9 mouse cellular contexts compared by ENCODE assay signal in the genomic region with DNA sequence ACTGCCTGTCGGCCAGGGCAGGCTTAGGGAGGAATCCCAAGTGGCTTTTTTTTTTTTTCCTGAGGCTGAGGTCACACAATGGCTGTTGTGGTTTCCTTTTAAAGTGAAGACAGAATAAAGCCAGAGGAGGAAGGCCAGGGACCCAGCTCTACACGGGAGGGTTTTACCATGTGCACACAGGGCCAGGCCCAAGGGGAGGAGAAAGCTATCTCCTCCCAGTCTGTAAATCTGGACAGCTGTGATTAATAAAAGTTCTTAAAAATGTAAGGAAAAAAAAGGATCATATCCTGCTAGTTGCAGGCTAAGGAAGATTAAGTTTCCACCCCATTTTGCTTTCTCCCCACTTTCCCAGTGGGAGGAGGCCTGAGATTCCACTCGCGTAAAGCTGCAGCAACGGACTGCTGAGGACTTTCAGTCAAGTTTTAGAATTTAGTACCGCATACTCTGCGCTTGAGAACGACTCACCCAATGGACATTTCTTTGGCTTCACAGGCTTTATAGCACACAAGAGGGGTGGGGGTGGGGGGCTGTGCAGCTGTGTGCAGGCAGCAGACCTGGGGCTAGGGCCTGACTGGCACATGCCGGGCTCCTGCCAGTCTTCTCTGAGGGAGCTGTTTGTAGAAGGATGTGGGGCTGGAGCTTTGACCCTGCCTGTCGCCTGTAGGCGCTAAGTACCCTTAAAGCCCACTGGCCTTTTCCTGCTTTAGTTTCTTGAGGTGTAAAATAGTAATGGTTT.
DNase-seq lines count a peak whose midpoint lies in the region; ATAC-seq and TF ChIP-seq lines count a peak whose summit lies in the region.
"Had no signal": no experiment of that assay in that cellular context is flagged by ENCODE, and none has a peak within 500 bp of the region (broad histone marks: within the 10 kb centered on the region; RNA-seq: fewer than 3 reads in every experiment).

No protein-coding gene starts in this region.

- TF ChIP-seq CTCF in C2C12 (IDR thresholded peaks at IDR 0.05; ENCODE audit: control insufficient read depth, insufficient read depth, insufficient read length): no peak

- H3K79me3 ChIP-seq in C2C12 (ENCODE audit: low read depth): peaks cover 2% of the 10 kb centered on the region

- 42% methylated on average over 11 of the region's 11 CpGs for WGBS in heart, embryonic 11.5 days (ENCODE audit: insufficient replicate concordance)
- WGBS in forebrain, embryonic 14.5 days: 23% methylated on average over 11 of the region's 11 CpGs
- 5% methylated on average over 11 of the region's 11 CpGs for WGBS in limb, embryonic 14.5 days

- no peaks in the 10 kb centered on the region for H3K9me3 ChIP-seq in heart, embryonic 11.5 days (replicated peaks; ENCODE audit: control insufficient read depth, low read length)
- no peaks in the 10 kb centered on the region for H3K9me3 ChIP-seq in forebrain, embryonic 14.5 days (replicated peaks; ENCODE audit: control insufficient read depth, low read length)
- H3K9me3 ChIP-seq in limb, embryonic 14.5 days (ENCODE audit: control insufficient read depth, low read length): no peaks in the 10 kb centered on the region

- no peak for ATAC-seq in heart, embryonic 11.5 days (replicated peaks; ENCODE audit: insufficient number of reproducible peaks, low FRiP score, low TSS enrichment)
- ATAC-seq in forebrain, embryonic 14.5 days: peak; percentile 29; the same call in 1 of the 2 replicates
- ATAC-seq in limb, embryonic 14.5 days (ENCODE audit: low FRiP score, low read depth): peak; percentile 50

- H3K9ac ChIP-seq in heart, embryonic 11.5 days (ENCODE audit: low read depth, low read length): no peak overlapping the region
- peak overlapping the region; percentile 21 for H3K9ac ChIP-seq in forebrain, embryonic 14.5 days (ENCODE audit: low read length)
- peak overlapping the region; percentile 16; the same call in 1 of the 2 replicates for H3K9ac ChIP-seq in limb, embryonic 14.5 days (ENCODE audit: low read depth, low read length, severe bottlenecking)

- H3K4me1 ChIP-seq in heart, embryonic 11.5 days (ENCODE audit: control insufficient read depth, insufficient read depth, low read length): peaks cover 52% of the 10 kb centered on the region
- H3K4me1 ChIP-seq in forebrain, embryonic 14.5 days (ENCODE audit: control insufficient read depth, insufficient read depth, low read length): peaks cover 40% of the 10 kb centered on the region
- H3K4me1 ChIP-seq in limb, embryonic 14.5 days (ENCODE audit: control insufficient read depth, insufficient read depth, low read length): peaks cover 84% of the 10 kb centered on the region

- H3K4me3 ChIP-seq in heart, embryonic 11.5 days (ENCODE audit: low read depth, low read length): no peak overlapping the region
- no peak overlapping the region for H3K4me3 ChIP-seq in C2C12 (ENCODE audit: insufficient read depth, poor library complexity, severe bottlenecking)
- H3K4me3 ChIP-seq in forebrain, embryonic 14.5 days (ENCODE audit: low read depth, low read length): no peak overlapping the region
- H3K4me3 ChIP-seq in limb, embryonic 14.5 days (replicated peaks; ENCODE audit: low read length): 0 out of 2 replicates have a peak overlapping the region, but pooled peaks have one; percentile 5

- H3K79me2 ChIP-seq in C2C12 (ENCODE audit: control insufficient read depth, insufficient read depth): peaks cover 43% of the 10 kb centered on the region

- peak overlapping the region; percentile 32 for H3ac ChIP-seq in C2C12 (ENCODE audit: control insufficient read depth, insufficient read length, low read depth)

- H3K4me2 ChIP-seq in heart, embryonic 11.5 days: no peak overlapping the region
- no peak overlapping the region for H3K4me2 ChIP-seq in forebrain, embryonic 14.5 days (ENCODE audit: low read length)
- peak overlapping the region; percentile 43 for H3K4me2 ChIP-seq in limb, embryonic 14.5 days (replicated peaks; ENCODE audit: low read depth, low read length, severe bottlenecking)

- H3K27me3 ChIP-seq in heart, embryonic 11.5 days (ENCODE audit: control insufficient read depth, insufficient read depth, low read length): no peaks in the 10 kb centered on the region
- no peaks in the 10 kb centered on the region for H3K27me3 ChIP-seq in C2C12 (ENCODE audit: control insufficient read depth, insufficient read depth, insufficient read length)
- no peaks in the 10 kb centered on the region for H3K27me3 ChIP-seq in forebrain, embryonic 14.5 days (replicated peaks; ENCODE audit: control insufficient read depth, insufficient read depth, low read length)
- H3K27me3 ChIP-seq in limb, embryonic 14.5 days (ENCODE audit: control insufficient read depth, insufficient read depth, low read length): no peaks in the 10 kb centered on the region

- no peak for DNase-seq in heart, postnatal 4 days
- no peak for DNase-seq in forebrain, embryonic 14.5 days (ENCODE audit: low spot score)
- peak; percentile 73 for DNase-seq in limb, embryonic 14.5 days (ENCODE audit: low spot score)
- DNase-seq in cerebellum, adult 18-20 months: no peak
- no peak for DNase-seq in thymus, postnatal 4 days
- no peak for DNase-seq in spleen, adult 18-20 months
- DNase-seq: adrenal gland, postnatal 25 days had no signal

- peaks cover 10% of the 10 kb centered on the region; the same call in 1 of the 2 replicates for H3K36me3 ChIP-seq in heart, embryonic 11.5 days (ENCODE audit: control insufficient read depth, insufficient read depth, low read length)
- H3K36me3 ChIP-seq in C2C12 (ENCODE audit: control insufficient read depth, insufficient read depth): peaks cover 35% of the 10 kb centered on the region
- H3K36me3 ChIP-seq in forebrain, embryonic 14.5 days (ENCODE audit: control insufficient read depth, insufficient read depth, low read length): peaks cover 14% of the 10 kb centered on the region
- H3K36me3 ChIP-seq in limb, embryonic 14.5 days (ENCODE audit: control insufficient read depth, insufficient read depth, low read length): peaks cover 29% of the 10 kb centered on the region

- no peak for TF ChIP-seq POLR2A in limb, embryonic 14.5 days (IDR thresholded peaks at IDR 0.05; ENCODE audit: borderline replicate concordance, extremely low read depth, insufficient read depth, insufficient read length)

- H3K27ac ChIP-seq in heart, embryonic 11.5 days (ENCODE audit: low read depth, low read length): peak overlapping the region; percentile 77
- H3K27ac ChIP-seq in forebrain, embryonic 14.5 days (ENCODE audit: low read depth, low read length): peak overlapping the region; percentile 44; the same call in 1 of the 2 replicates
- peak overlapping the region; percentile 93 for H3K27ac ChIP-seq in limb, embryonic 14.5 days (replicated peaks; ENCODE audit: low read depth, low read length)

TF ChIP-seq in C2C12, 6 proteins besides CTCF, POLR2A, EP300 and RAD21:
- no peak for TF ChIP-seq MYOG (IDR thresholded peaks at IDR 0.05; ENCODE audit: control insufficient read depth, extremely low read depth, insufficient read length)
- peak; percentile 78 for TF ChIP-seq MAX (IDR thresholded peaks at IDR 0.05)
- no peak for TF ChIP-seq MYOD1 (IDR thresholded peaks at IDR 0.05; ENCODE audit: control insufficient read depth, insufficient read length, low read depth)
- no peak for TF ChIP-seq USF1 (IDR thresholded peaks at IDR 0.05; ENCODE audit: low read depth)
- no peak for TF ChIP-seq CEBPB (IDR thresholded peaks at IDR 0.05; ENCODE audit: low read depth)
- no peak for TF ChIP-seq FOSL1 (IDR thresholded peaks at IDR 0.05; ENCODE audit: insufficient read depth, low read length, poor library complexity, severe bottlenecking)
